Mouse (Mus musculus): Measurements from ENCODE around the gene Hoxb7. TPM values are rescaled to one million over a fixed set of nuclear protein-coding genes. Genes with fewer than 3 reads are reported as not detected.

Hoxb7 gene
- polyA plus RNA-seq, 1 experiment from 2014 or later, result 8.4 TPM

DNA sequence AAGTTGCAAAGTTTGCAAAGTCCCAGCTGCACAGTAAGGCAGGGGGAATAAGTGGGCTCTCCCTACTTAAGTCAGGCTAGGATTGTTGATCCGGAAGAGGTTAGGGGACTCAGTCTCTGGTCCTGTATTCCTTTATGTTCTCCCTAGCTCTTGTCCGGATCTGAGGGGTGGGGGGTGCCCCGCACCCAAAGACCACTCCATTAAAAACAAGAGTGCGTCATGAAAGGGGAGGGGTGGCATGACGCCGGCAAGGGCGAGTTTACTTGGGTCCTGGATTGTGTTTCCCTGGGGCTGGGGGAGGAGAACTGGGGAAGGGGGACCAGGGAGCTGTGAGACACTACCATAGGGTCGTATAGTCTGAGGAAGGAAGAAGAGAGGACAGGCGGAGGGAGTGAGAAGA, 13.4 kb downstream of the Hoxb7 start:
- peaks cover 24% of the 10 kb centered on the region for H3K27me3 ChIP-seq (ENCODE audit: control insufficient read depth, insufficient read depth, low read length)
- under 1% methylated on average over 9 of the region's 9 CpGs for WGBS
- peak overlapping the region; percentile 47 for H3K4me3 ChIP-seq (ENCODE audit: low read depth, low read length)
- no peak for ATAC-seq (ENCODE audit: insufficient number of reproducible peaks, insufficient read depth, low FRiP score, low read depth)
- H3K9me3 ChIP-seq (ENCODE audit: control insufficient read depth, low read depth, low read length), result no peaks in the 10 kb centered on the region
- peak overlapping the region; percentile 95 for H3K4me2 ChIP-seq (replicated peaks; ENCODE audit: low read depth, low read length)
- peaks cover 7% of the 10 kb centered on the region; the same call in 1 of the 2 replicates for H3K4me1 ChIP-seq (ENCODE audit: control insufficient read depth, insufficient read depth, low read length)
- peak overlapping the region; percentile 100; the same call in 1 of the 2 replicates for H3K27ac ChIP-seq (ENCODE audit: low read length)
- H3K36me3 ChIP-seq (ENCODE audit: control insufficient read depth, insufficient read depth, low read length), result no peaks in the 10 kb centered on the region
- peak overlapping the region; percentile 69 for H3K9ac ChIP-seq (replicated peaks; ENCODE audit: low read depth, low read length)

DNA sequence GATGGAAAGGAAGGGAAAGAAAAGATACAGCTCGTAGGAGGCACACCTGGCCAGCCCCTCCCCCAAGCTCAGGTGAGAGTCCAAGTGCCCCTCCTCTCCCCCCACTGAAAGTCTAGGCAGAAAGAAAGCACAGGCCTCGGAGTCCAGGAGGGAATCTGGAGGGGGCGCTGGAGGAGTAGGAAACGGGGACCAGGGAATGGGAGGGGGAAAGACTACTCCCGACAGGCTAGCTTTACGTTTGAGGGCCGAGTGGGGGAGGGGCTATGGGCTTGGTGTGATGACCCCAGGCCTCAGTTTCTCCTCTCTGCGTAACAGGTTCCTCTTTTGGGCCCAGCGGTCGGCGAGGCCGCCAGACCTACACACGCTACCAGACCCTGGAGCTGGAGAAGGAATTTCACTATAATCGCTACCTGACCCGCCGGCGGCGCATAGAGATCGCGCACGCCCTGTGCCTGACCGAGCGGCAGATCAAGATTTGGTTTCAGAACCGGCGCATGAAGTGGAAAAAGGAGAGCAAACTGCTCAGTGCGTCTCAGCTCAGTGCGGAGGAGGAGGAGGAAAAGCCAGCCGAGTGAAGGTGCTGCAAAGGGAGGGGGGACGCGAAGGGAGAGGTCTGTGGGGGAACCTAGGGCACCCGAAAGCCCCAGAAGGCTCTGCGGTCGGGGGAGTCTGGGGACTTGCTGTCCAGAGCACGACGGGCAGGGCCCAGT, 14.1 kb downstream of the Hoxb7 start:
- H3K4me3 ChIP-seq (ENCODE audit: low read depth, low read length), result peak overlapping the region; percentile 47
- peak overlapping the region; percentile 95 for H3K4me2 ChIP-seq (replicated peaks; ENCODE audit: low read depth, low read length)
- no peak for ATAC-seq (ENCODE audit: insufficient number of reproducible peaks, insufficient read depth, low FRiP score, low read depth)
- no peaks in the 10 kb centered on the region for H3K9me3 ChIP-seq (ENCODE audit: control insufficient read depth, low read depth, low read length)
- peaks cover 4% of the 10 kb centered on the region; the same call in 1 of the 2 replicates for H3K4me1 ChIP-seq (ENCODE audit: control insufficient read depth, insufficient read depth, low read length)
- peaks cover 24% of the 10 kb centered on the region for H3K27me3 ChIP-seq (ENCODE audit: control insufficient read depth, insufficient read depth, low read length)
- no peaks in the 10 kb centered on the region for H3K36me3 ChIP-seq (ENCODE audit: control insufficient read depth, insufficient read depth, low read length)
- peak overlapping the region; percentile 69 for H3K9ac ChIP-seq (replicated peaks; ENCODE audit: low read depth, low read length)
- peak overlapping the region; percentile 100 for H3K27ac ChIP-seq (ENCODE audit: low read length)
- WGBS, result 1% methylated on average over 35 of the region's 35 CpGs

DNA sequence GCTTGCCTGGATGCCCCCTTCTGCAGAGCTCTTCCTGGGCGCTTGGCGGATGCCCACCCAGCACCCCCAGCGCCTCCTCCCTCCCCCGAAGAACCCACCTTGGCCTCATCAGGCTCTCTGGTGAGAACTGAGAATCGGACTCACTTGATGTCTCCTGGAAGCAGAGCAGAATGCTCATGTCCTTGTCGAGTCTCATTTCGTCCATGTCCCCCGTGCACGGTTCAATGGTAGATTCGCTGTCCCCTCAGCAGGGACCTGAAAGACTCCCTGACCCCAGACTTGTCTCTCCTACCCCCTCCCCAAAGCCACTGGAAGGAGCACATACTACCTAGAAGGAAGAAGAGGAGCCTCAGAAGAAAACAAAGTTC, 14.6 kb downstream of the Hoxb7 start:
- H3K4me1 ChIP-seq (ENCODE audit: control insufficient read depth, insufficient read depth, low read length), result peaks cover 4% of the 10 kb centered on the region; the same call in 1 of the 2 replicates
- 18% methylated on average over 10 of the region's 10 CpGs for WGBS
- peak overlapping the region; percentile 47 for H3K4me3 ChIP-seq (ENCODE audit: low read depth, low read length)
- H3K36me3 ChIP-seq (ENCODE audit: control insufficient read depth, insufficient read depth, low read length), result no peaks in the 10 kb centered on the region
- peak overlapping the region; percentile 100 for H3K27ac ChIP-seq (ENCODE audit: low read length)
- H3K27me3 ChIP-seq (ENCODE audit: control insufficient read depth, insufficient read depth, low read length), result peaks cover 23% of the 10 kb centered on the region
- no peaks in the 10 kb centered on the region for H3K9me3 ChIP-seq (ENCODE audit: control insufficient read depth, low read depth, low read length)
- ATAC-seq (ENCODE audit: insufficient number of reproducible peaks, insufficient read depth, low FRiP score, low read depth), result no peak
- H3K9ac ChIP-seq (replicated peaks; ENCODE audit: low read depth, low read length), result peak overlapping the region; percentile 69; the same call in 1 of the 2 replicates
- H3K4me2 ChIP-seq (replicated peaks; ENCODE audit: low read depth, low read length), result peak overlapping the region; percentile 95

DNA sequence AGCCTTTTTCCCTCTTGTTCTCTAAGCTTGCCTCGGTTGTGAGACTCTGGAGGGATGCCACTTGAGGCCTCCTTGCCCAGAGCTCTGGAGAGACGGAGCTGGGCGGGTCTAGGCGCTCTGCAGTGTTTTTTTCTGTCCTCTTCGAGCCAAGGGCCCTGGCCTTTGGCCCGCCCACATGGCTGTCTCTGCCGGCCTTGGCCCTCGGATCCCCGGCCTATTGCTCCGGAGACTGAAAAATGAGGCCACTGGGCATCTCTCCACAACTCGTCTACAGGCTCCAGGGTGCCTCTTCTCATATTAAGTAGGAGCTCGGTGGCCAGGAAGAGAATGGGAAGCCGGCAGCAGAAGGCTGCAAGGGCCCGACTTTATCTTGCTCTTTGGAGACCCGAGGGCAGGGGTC, 15.4 kb downstream of the Hoxb7 start:
- peak overlapping the region; percentile 95 for H3K4me2 ChIP-seq (replicated peaks; ENCODE audit: low read depth, low read length)
- no peaks in the 10 kb centered on the region for H3K36me3 ChIP-seq (ENCODE audit: control insufficient read depth, insufficient read depth, low read length)
- peak overlapping the region; percentile 36; the same call in 1 of the 2 replicates for H3K9ac ChIP-seq (replicated peaks; ENCODE audit: low read depth, low read length)
- H3K4me1 ChIP-seq (ENCODE audit: control insufficient read depth, insufficient read depth, low read length), result peaks cover 8% of the 10 kb centered on the region; the same call in 1 of the 2 replicates
- WGBS, result 8% methylated on average over 15 of the region's 15 CpGs
- peak overlapping the region; percentile 47 for H3K4me3 ChIP-seq (ENCODE audit: low read depth, low read length)
- peaks cover 22% of the 10 kb centered on the region for H3K27me3 ChIP-seq (ENCODE audit: control insufficient read depth, insufficient read depth, low read length)
- H3K27ac ChIP-seq (ENCODE audit: low read length), result peak overlapping the region; percentile 100
- no peak for ATAC-seq (ENCODE audit: insufficient number of reproducible peaks, insufficient read depth, low FRiP score, low read depth)
- H3K9me3 ChIP-seq (ENCODE audit: control insufficient read depth, low read depth, low read length), result no peaks in the 10 kb centered on the region

DNA sequence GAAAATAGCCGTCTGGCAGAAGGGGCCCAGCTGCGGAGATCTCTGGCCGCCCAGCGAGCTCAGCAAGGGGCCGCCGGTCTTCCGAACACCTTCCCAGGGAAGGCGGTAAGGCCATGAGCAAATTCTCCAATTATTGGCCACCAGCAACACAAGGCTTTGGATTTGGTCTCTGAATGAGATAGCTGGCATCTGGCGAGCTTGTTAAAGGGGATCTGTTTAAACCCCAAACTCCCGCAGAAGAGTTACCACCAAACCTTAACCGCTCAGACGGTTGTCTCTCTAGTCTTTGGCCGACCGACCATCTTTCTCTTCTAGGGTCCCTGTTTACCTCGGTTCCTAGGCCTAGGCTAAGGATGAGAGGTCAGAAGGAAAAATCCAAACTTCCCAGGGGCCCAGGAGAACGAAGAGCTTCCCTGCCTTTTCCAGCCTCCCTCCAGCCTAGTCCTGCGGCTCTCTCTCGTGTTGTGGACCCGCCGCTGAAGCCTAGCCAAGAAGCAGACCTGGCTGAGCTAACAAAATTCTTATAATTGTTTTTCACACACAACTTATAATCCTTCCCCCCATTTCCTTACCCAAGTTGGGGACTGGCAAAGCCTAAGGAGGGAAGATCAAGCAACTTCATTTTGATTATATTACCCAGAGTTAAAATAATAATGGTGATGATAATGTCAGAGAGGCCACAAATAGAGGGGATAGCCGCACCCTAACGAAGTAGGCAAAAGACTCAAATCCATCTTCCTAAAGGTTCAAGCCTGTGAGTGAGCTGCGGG, 16.1 kb downstream of the Hoxb7 start:
- H3K9me3 ChIP-seq (ENCODE audit: control insufficient read depth, low read depth, low read length), result no peaks in the 10 kb centered on the region
- peak overlapping the region; percentile 100; the same call in 1 of the 2 replicates for H3K27ac ChIP-seq (ENCODE audit: low read length)
- H3K27me3 ChIP-seq (ENCODE audit: control insufficient read depth, insufficient read depth, low read length), result peaks cover 16% of the 10 kb centered on the region; the same call in 1 of the 2 replicates
- H3K4me1 ChIP-seq (ENCODE audit: control insufficient read depth, insufficient read depth, low read length), result peaks cover 8% of the 10 kb centered on the region; the same call in 1 of the 2 replicates
- peak overlapping the region; percentile 41 for H3K9ac ChIP-seq (replicated peaks; ENCODE audit: low read depth, low read length)
- H3K4me2 ChIP-seq (replicated peaks; ENCODE audit: low read depth, low read length), result peak overlapping the region; percentile 95
- peak overlapping the region; percentile 47 for H3K4me3 ChIP-seq (ENCODE audit: low read depth, low read length)
- ATAC-seq (ENCODE audit: insufficient number of reproducible peaks, insufficient read depth, low FRiP score, low read depth), result no peak
- no peaks in the 10 kb centered on the region for H3K36me3 ChIP-seq (ENCODE audit: control insufficient read depth, insufficient read depth, low read length)
- 11% methylated on average over 23 of the region's 23 CpGs for WGBS

DNA sequence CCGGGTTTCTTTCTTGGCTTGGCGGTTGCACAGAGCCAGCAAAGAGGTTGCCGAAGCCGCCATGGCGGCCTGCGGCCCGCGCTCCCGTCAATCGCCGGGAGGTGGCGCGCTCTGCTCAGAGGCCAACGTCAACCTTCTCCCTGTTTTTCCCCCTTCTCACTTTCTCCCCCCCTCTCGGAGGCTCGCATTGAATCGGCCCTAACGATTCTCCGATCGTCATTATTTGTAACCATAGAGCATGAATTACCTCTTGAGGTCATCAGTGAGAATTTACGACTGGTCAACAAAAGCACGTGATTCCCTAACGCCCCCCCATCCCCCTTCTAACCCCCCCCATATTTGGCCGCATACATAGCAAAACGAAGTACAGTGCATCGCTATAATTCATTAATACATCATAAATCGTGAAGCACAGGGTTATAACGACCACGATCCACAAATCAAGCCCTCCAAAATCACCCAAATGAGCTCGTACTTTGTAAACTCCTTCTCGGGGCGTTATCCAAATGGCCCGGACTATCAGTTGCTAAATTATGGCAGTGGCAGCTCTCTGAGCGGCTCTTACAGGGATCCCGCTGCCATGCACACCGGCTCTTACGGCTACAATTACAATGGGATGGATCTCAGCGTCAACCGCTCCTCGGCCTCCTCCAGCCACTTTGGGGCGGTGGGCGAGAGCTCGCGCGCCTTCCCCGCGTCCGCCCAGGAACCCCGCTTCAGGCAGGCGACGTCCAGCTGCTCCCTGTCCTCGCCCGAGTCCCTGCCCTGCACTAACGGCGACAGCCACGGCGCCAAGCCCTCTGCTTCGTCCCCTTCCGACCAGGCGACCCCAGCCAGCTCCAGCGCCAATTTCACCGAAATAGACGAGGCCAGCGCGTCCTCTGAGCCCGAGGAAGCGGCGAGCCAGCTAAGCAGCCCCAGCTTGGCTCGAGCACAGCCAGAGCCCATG, 17.0 kb downstream of the Hoxb7 start, which contains the start of gene Hoxb5:
Hoxb5 (plus strand) TSS at position 186 of the 949 bp plus-strand sequence.
- Histone ChIP-seq H3K27ac (ENCODE audit: low read length) (peak within 1 kb of the TSS; percentile 100), H3K27me3 (ENCODE audit: control insufficient read depth, insufficient read depth, low read length) (peaks cover 16% of the 10 kb centered on the region; the same call in 1 of the 2 replicates), H3K4me2 (replicated peaks; ENCODE audit: low read depth, low read length) (peak within 1 kb of the TSS; percentile 95), H3K9me3 (ENCODE audit: control insufficient read depth, low read depth, low read length) (no peaks in the 10 kb centered on the region), H3K4me1 (ENCODE audit: control insufficient read depth, insufficient read depth, low read length) (peaks cover 8% of the 10 kb centered on the region; the same call in 1 of the 2 replicates), H3K4me3 (ENCODE audit: low read depth, low read length) (peak within 1 kb of the TSS; percentile 47), H3K36me3 (ENCODE audit: control insufficient read depth, insufficient read depth, low read length) (no peaks in the 10 kb centered on the region), H3K9ac (replicated peaks; ENCODE audit: low read depth, low read length) (peak within 1 kb of the TSS; percentile 83)
- peak; percentile 48; the same call in 1 of the 2 replicates for ATAC-seq (ENCODE audit: insufficient number of reproducible peaks, insufficient read depth, low FRiP score, low read depth)
- under 1% methylated on average over 69 of the region's 69 CpGs for WGBS

DNA sequence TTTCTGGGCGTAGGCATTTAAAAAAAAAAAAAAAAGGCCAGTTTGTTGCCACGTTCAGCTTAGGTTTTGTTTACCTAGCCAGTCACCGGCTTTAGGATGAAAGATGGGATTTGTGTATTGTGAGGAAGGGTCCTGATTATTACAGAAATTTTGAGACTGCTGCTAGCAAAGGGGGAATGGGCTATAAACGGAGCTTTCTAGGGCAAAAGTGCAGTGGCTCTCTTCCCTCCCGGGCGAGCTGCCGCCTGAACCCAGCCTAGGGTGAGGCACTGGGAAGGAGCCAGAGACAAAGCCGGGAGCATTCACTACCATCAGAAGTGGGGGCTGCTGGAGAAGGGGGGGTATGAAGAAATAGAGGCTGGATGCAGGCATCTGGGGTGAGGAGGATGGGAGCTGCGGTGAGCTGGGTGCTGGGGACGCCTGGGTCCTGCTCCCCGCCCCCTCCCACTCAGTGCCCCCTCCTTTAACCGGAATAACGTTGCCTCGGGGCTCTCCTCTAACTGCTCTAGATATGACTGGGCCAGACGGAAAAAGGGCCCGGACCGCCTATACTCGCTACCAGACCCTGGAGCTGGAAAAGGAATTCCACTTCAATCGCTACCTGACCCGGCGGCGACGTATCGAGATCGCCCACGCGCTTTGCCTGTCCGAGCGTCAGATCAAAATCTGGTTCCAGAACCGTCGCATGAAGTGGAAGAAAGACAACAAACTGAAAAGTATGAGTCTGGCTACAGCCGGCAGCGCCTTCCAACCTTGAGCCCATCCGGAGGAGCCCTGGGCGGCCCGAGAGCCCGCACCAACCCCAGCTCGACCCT, 18.2 kb downstream of the Hoxb7 start:
- Histone ChIP-seq H3K36me3 (ENCODE audit: control insufficient read depth, insufficient read depth, low read length) (no peaks in the 10 kb centered on the region), H3K27ac (ENCODE audit: low read length) (peak overlapping the region; percentile 100), H3K4me2 (replicated peaks; ENCODE audit: low read depth, low read length) (peak overlapping the region; percentile 95), H3K27me3 (ENCODE audit: control insufficient read depth, insufficient read depth, low read length) (peaks cover 16% of the 10 kb centered on the region; the same call in 1 of the 2 replicates), H3K4me3 (ENCODE audit: low read depth, low read length) (peak overlapping the region; percentile 47), H3K9ac (replicated peaks; ENCODE audit: low read depth, low read length) (peak overlapping the region; percentile 83), H3K9me3 (ENCODE audit: control insufficient read depth, low read depth, low read length) (no peaks in the 10 kb centered on the region), H3K4me1 (ENCODE audit: control insufficient read depth, insufficient read depth, low read length) (peaks cover 8% of the 10 kb centered on the region; the same call in 1 of the 2 replicates)
- WGBS, result 5% methylated on average over 38 of the region's 38 CpGs
- no peak for ATAC-seq (ENCODE audit: insufficient number of reproducible peaks, insufficient read depth, low FRiP score, low read depth)

Data from stomach, embryonic 14.5 days (tissue).